Mouse (Mus musculus) monocyte, adult 5-6 weeks (primary cell): ENCODE measurements at regions not wholly inside any gene's neighbourhood (a gene's known extent, or its start where the extent isn't known, plus 50 kb on each side); places are given as distances from the start of the nearest gene placed in this dataset.

ENCODE experiments used
- ATAC-seq: fragments of 153-309, 156-312 bp; replicated peaks from 2 replicates; pipeline ENCODE4 v1.8.0; 2017; ENCODE audit warnings: mild to moderate bottlenecking; ENCODE audit not compliant: low TSS enrichment, insufficient number of reproducible peaks, severe bottlenecking, poor library complexity, low FRiP score

- ATAC-seq: no peak
These were observed 72.4 kb downstream of the Nupl2 start for GRCm38 (mm10) chr5:24237201-24237600.

GRCm38 (mm10) chr5:24239006-24239405 is 74.2 kb downstream of the Nupl2 start:
- no peak for ATAC-seq

GRCm38 (mm10) chr5:24244211-24244610 is 79.4 kb downstream of the Nupl2 start:
- ATAC-seq: no peak

DNA sequence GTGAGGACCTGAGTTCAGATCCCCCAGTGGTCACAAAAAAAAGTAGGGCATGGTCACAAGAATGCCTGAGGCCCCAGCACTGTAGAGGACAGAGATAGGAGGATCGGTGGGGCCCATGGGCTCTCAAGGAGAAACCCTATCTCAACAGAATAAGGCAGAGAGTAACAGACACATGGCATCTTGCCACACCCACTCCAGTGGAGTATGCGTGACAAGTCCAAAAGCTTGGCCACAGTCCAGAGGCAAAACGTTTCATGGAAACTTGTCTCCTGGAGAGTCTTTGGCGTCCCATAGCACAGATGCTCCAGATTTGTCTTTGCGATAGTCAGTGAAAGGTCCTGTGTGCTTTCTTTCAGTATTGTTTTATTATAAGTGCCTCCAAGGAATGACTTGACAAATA is 90.7 kb downstream of the Nupl2 start:
- ATAC-seq: no peak

GRCm38 (mm10) chr5:24261098-24261497 is 90.3 kb downstream of the Kcnh2 start:
- ATAC-seq: peak; percentile 88

DNA sequence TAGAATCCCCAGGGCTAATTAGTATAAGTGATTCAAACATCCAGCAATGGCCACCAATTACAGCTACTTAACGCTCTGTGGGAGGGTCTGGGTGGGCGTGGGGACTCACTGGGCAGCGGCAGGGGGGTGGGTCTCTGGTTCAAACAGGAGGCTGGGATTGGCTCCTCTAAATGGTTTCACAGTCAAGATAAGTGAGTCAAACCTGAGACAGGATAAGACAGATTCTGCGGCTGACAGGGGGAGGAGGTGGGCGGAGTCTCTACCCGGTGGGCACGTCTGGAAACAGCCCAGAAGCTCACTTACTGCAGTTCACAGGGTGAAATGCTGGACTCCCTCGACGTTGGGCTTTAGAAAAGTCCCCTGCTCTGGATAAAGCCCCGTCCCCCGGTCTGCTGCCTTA is 89.3 kb downstream of the Kcnh2 start:
- no peak for ATAC-seq

DNA sequence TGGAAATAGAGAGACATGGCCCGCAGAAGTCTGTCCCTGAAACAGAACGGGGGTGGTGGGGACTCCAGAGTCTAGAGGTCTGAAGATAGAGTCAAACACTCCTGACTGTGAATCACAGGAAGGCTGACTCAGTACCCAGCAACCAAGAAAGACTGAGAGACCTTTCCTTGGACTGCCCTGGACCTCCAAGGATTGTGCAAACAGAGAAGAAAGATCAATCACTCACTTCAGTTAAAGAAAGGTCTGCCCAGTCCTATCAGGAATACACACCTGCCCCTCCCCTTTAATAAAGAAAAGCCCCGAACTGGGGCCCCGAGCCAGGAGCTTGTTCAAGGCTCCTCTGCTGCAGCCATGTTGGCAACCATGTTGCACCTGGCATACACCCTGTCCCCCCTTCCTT is 87.3 kb downstream of the Kcnh2 start:
- ATAC-seq: no peak

GRCm38 (mm10) chr5:24265431-24265830 is 86.0 kb downstream of the Kcnh2 start:
- ATAC-seq: no peak

GRCm38 (mm10) chr5:24266344-24267295 is 84.8 kb downstream of the Kcnh2 start:
- ATAC-seq: peak; percentile 82
